Mouse (Mus musculus): Measurements from ENCODE around the gene Fam155a. TPM values are rescaled to one million over a fixed set of nuclear protein-coding genes. Genes with fewer than 3 reads are reported as not detected.

Gene Fam155a
- polyA plus RNA-seq (2017; shearing (Covaris generic)): not detected

DNA sequence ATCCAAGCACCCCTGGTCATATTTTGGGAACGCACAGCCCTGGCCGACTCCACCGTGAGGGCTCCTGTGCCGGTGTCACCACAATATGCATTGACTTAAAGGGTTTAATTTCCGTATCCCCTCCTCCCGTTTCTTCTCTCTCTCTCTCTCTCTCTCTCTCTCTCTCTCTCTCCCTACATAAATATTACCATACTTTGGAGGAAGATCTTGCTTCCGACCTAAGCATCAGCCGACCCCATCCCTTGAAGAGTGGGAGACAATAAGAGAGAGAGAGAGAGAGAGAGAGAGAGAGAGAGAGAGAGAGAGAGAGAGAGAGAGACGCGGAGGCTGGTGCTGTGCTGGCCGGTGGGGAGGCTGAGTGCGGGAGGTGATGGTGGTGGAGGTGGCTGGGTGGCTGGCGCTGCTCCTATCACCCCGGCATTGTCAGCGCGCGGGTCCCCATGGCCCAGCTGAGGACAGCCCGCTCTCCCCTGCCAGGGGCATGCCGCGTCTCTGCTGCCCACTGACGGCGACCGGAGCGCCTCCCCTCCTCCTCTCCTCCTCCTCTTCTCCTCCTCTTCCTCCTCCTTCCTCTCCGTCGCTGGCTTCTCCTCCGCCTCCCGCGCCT, at the start of gene Fam155a:
TSS of gene Fam155a (minus strand) at position 163 of the 607 bp plus-strand sequence.

Other genes with a start within 250 kb of the Fam155a start
- gene Gm10217, start 93.1 kb upstream of the Fam155a start, polyA plus RNA-seq (2017; shearing (Covaris generic)): not detected
- 4.0 TPM for gene Lig4, start 206.5 kb upstream of the Fam155a start, polyA plus RNA-seq (2017; shearing (Covaris generic))
- 19.3 TPM for gene Abhd13, start 206.5 kb upstream of the Fam155a start, polyA plus RNA-seq (2017; shearing (Covaris generic))
- 1.3 TPM for gene Tnfsf13b, start 235.3 kb upstream of the Fam155a start, polyA plus RNA-seq (2017; shearing (Covaris generic))

Measured in CD4-positive, CD25-positive, alpha-beta regulatory T cell (primary cell).